ENCODE assay signal across 17 mouse cellular contexts in genomic region chr12:33927334-33928098, GRCm38 (mm10). TPM values are rescaled to one million over a fixed set of nuclear protein-coding genes. Genes with fewer than 3 reads are reported as not detected.
A peak's percentile ranks its signal among the peaks of the same experiment; 100 is the strongest.
DNase-seq lines count a peak whose midpoint lies in the region; ATAC-seq lines count a peak whose summit lies in the region.
"Had no signal": no experiment of that assay in that cellular context is flagged by ENCODE, and none has a peak within 500 bp of the region (broad histone marks: within the 10 kb centered on the region; RNA-seq: fewer than 3 reads in every experiment).

No protein-coding gene starts in this region.

- no peaks in the 10 kb centered on the region for H3K36me3 ChIP-seq in embryonic facial prominence, embryonic 10.5 days (replicated peaks)
- no peaks in the 10 kb centered on the region for H3K36me3 ChIP-seq in forebrain, embryonic 14.5 days (ENCODE audit: control insufficient read depth, insufficient read depth, low read length)
- no peaks in the 10 kb centered on the region for H3K36me3 ChIP-seq in limb, embryonic 10.5 days
- no peaks in the 10 kb centered on the region for H3K36me3 ChIP-seq in neural tube, embryonic 12.5 days
- H3K36me3 ChIP-seq: lung, embryonic 15.5 days had no signal

- no peaks in the 10 kb centered on the region for H3K9me3 ChIP-seq in embryonic facial prominence, embryonic 10.5 days
- H3K9me3 ChIP-seq in forebrain, embryonic 14.5 days (replicated peaks; ENCODE audit: control insufficient read depth, low read length): no peaks in the 10 kb centered on the region
- no peaks in the 10 kb centered on the region for H3K9me3 ChIP-seq in limb, embryonic 10.5 days (replicated peaks)
- H3K9me3 ChIP-seq in neural tube, embryonic 12.5 days: no peaks in the 10 kb centered on the region
- H3K9me3 ChIP-seq: lung, embryonic 15.5 days had no signal

- H3K9ac ChIP-seq in forebrain, embryonic 14.5 days (ENCODE audit: low read length): no peak overlapping the region
- no peak overlapping the region for H3K9ac ChIP-seq in neural tube, embryonic 12.5 days
- H3K9ac ChIP-seq: lung, embryonic 15.5 days had no signal

- H3K27me3 ChIP-seq in embryonic facial prominence, embryonic 10.5 days (replicated peaks; ENCODE audit: low read depth, poor library complexity, severe bottlenecking): peaks cover 52% of the 10 kb centered on the region
- peaks cover 20% of the 10 kb centered on the region for H3K27me3 ChIP-seq in forebrain, embryonic 14.5 days (replicated peaks; ENCODE audit: control insufficient read depth, insufficient read depth, low read length)
- H3K27me3 ChIP-seq in limb, embryonic 10.5 days (ENCODE audit: low read depth, poor library complexity, severe bottlenecking): peaks cover 56% of the 10 kb centered on the region
- peaks cover 33% of the 10 kb centered on the region for H3K27me3 ChIP-seq in neural tube, embryonic 12.5 days (replicated peaks)

- peak overlapping the region; percentile 52; the same call in 1 of the 2 replicates for H3K4me2 ChIP-seq in forebrain, embryonic 14.5 days (ENCODE audit: low read length)
- H3K4me2 ChIP-seq in neural tube, embryonic 12.5 days (replicated peaks): peak overlapping the region; percentile 59
- H3K4me2 ChIP-seq: lung, embryonic 15.5 days had no signal

- DNase-seq in embryonic facial prominence, embryonic 10.5 days (ENCODE audit: low spot score): peak; percentile 33
- no peak for DNase-seq in forebrain, embryonic 14.5 days (ENCODE audit: low spot score)
- peak; percentile 32 for DNase-seq in limb, embryonic 10.5 days (ENCODE audit: low spot score)
- no peak for DNase-seq in urinary bladder, adult 2 months (ENCODE audit: low spot score)
- no peak for DNase-seq in thymus, postnatal 0 days (ENCODE audit: low spot score)
- no peak for DNase-seq in kidney, postnatal 14 days
- DNase-seq: adrenal gland, adult 2 months; heart, postnatal 4 days; kidney, adult 9 months; spleen, adult 18-20 months; thymus, adult 2 months had no signal

- 1% methylated on average over 15 of the region's 15 CpGs for WGBS in embryonic facial prominence, embryonic 10.5 days
- under 1% methylated on average over 15 of the region's 15 CpGs for WGBS in forebrain, embryonic 14.5 days
- 3% methylated on average over 15 of the region's 15 CpGs for WGBS in limb, embryonic 10.5 days
- under 1% methylated on average over 15 of the region's 15 CpGs for WGBS in neural tube, embryonic 12.5 days

- H3K4me1 ChIP-seq in embryonic facial prominence, embryonic 10.5 days: peaks cover 23% of the 10 kb centered on the region
- H3K4me1 ChIP-seq in forebrain, embryonic 14.5 days (ENCODE audit: control insufficient read depth, insufficient read depth, low read length): peaks cover 15% of the 10 kb centered on the region
- H3K4me1 ChIP-seq in limb, embryonic 10.5 days: peaks cover 19% of the 10 kb centered on the region
- H3K4me1 ChIP-seq in neural tube, embryonic 12.5 days: peaks cover 15% of the 10 kb centered on the region; the same call in 1 of the 2 replicates
- H3K4me1 ChIP-seq: lung, embryonic 15.5 days had no signal

- no peak overlapping the region for H3K27ac ChIP-seq in embryonic facial prominence, embryonic 10.5 days (replicated peaks)
- no peak overlapping the region for H3K27ac ChIP-seq in forebrain, embryonic 14.5 days (ENCODE audit: low read depth, low read length)
- no peak overlapping the region for H3K27ac ChIP-seq in limb, embryonic 10.5 days
- H3K27ac ChIP-seq in neural tube, embryonic 12.5 days: no peak overlapping the region
- H3K27ac ChIP-seq: lung, embryonic 15.5 days had no signal

- peak overlapping the region; percentile 49; the same call in 1 of the 2 replicates for H3K4me3 ChIP-seq in embryonic facial prominence, embryonic 10.5 days
- peak overlapping the region; percentile 24; the same call in 1 of the 2 replicates for H3K4me3 ChIP-seq in forebrain, embryonic 14.5 days (ENCODE audit: low read depth, low read length)
- 0 out of 2 replicates have a peak overlapping the region, but pooled peaks have one; percentile 41 for H3K4me3 ChIP-seq in limb, embryonic 10.5 days
- H3K4me3 ChIP-seq in neural tube, embryonic 12.5 days: no peak overlapping the region
- H3K4me3 ChIP-seq: lung, embryonic 15.5 days; megakaryocyte, embryonic 14.5 days had no signal

- no peak for ATAC-seq in forebrain, embryonic 14.5 days
- no peak for ATAC-seq in neural tube, embryonic 12.5 days (ENCODE audit: low FRiP score, low read depth)
- ATAC-seq: CD4-positive, CD25-positive, alpha-beta regulatory T cell, adult 4 months had no signal

RNA-seq across cellular contexts. Expression of gene Ferd3l, which starts 0.7 kb away (rescaled TPM):
- 0.52 TPM in 1 of 2 replicates, not detected in the other for polyA plus RNA-seq in embryonic facial prominence, embryonic 10.5 days (2016; fragmentation: Nextera tagmentation; extraction: Ambion mirVana)
- not detected in 2 replicates for polyA plus RNA-seq in forebrain, embryonic 14.5 days (2014; fragmentation: Nextera tagmentation; extraction: Ambion mirVana)
- polyA plus RNA-seq in limb, embryonic 10.5 days (2016; fragmentation: Nextera tagmentation; extraction: Ambion mirVana): not detected in 2 replicates
- polyA plus RNA-seq in neural tube, embryonic 12.5 days (2016; fragmentation: Nextera tagmentation; extraction: Ambion mirVana): 1.0 and 2.2 TPM in 2 replicates
- polyA plus RNA-seq in urinary bladder, adult 2 months (2012; rRNA removed): not detected in 2 replicates
- polyA plus RNA-seq in thymus, postnatal 0 days (2015; fragmentation: Nextera tagmentation; extraction: Ambion mirVana): not detected in 2 replicates
- polyA plus RNA-seq: adrenal gland, adult 2 months; CD4-positive, CD25-positive, alpha-beta regulatory T cell, adult 4 months; embryonic facial prominence, embryonic 11.5 days; limb, embryonic 14.5 days; lung, embryonic 15.5 days; thymus, adult 2 months had no signal

RNA-seq across cellular contexts. Expression of gene Twist1, which starts 30.0 kb away (rescaled TPM):
- polyA plus RNA-seq in embryonic facial prominence, embryonic 10.5 days (2016; fragmentation: Nextera tagmentation; extraction: Ambion mirVana): 29.0 and 35.6 TPM in 2 replicates
- polyA plus RNA-seq in forebrain, embryonic 14.5 days (2014; fragmentation: Nextera tagmentation; extraction: Ambion mirVana): 0.69 and 0.96 TPM in 2 replicates
- 31.0 and 33.4 TPM in 2 replicates for polyA plus RNA-seq in limb, embryonic 10.5 days (2016; fragmentation: Nextera tagmentation; extraction: Ambion mirVana)
- polyA plus RNA-seq in neural tube, embryonic 12.5 days (2016; fragmentation: Nextera tagmentation; extraction: Ambion mirVana): 13.1 and 15.5 TPM in 2 replicates
- polyA plus RNA-seq in urinary bladder, adult 2 months (2012; rRNA removed): 9.7 and 10.0 TPM in 2 replicates
- 0.40 and 0.64 TPM in 2 replicates for polyA plus RNA-seq in thymus, postnatal 0 days (2015; fragmentation: Nextera tagmentation; extraction: Ambion mirVana)
- polyA plus RNA-seq: CD4-positive, CD25-positive, alpha-beta regulatory T cell, adult 4 months had no signal

Comparison
In these comparisons a context has a peak if more than half of its experiments do, and no peak if none do; other contexts are left out.
1. DNase-seq: peak in embryonic facial prominence, embryonic 10.5 days (single experiment) and limb, embryonic 10.5 days (single experiment); none in forebrain, embryonic 14.5 days (single experiment), urinary bladder, adult 2 months (single experiment), thymus, postnatal 0 days (single experiment) and kidney, postnatal 14 days (single experiment).